Comparison of ENCODE assay signal across 8 mouse cellular contexts in genomic region chr9:108401186-108401960, GRCm38 (mm10). TPM values are rescaled to one million over a fixed set of nuclear protein-coding genes. Genes with fewer than 3 reads are reported as not detected.
DNase-seq lines count a peak whose midpoint lies in the region; ATAC-seq and TF ChIP-seq lines count a peak whose summit lies in the region.

No protein-coding gene starts in this region.

- no peaks in the 10 kb centered on the region for H3K4me1 ChIP-seq in stomach, embryonic 15.5 days

- H3K4me3 ChIP-seq in left cerebral cortex, adult 2 months, result no peak overlapping the region
- no peak overlapping the region for H3K4me3 ChIP-seq in stomach, embryonic 15.5 days (replicated peaks)

- H3K4me2 ChIP-seq in stomach, embryonic 15.5 days, result no peak overlapping the region

- peak; percentile 76 for DNase-seq in kidney, adult 9 months
- DNase-seq in kidney, postnatal 10 days, result no peak
- peak; percentile 67 to 72 for DNase-seq in cerebellum, postnatal 10 days
- peak; percentile 33 for DNase-seq in heart, adult 8-10 months (ENCODE audit: low spot score)
- DNase-seq in left cerebral cortex, adult 2 months (ENCODE audit: extremely low spot score in 1 of 2, low spot score in 2 of 2), result peak; percentile 49 to 55
- no peak for DNase-seq in urinary bladder, postnatal 10 days (ENCODE audit: low spot score)
- no peak for DNase-seq in ovary, adult 18-20 months (ENCODE audit: low spot score)

- H3K9ac ChIP-seq in stomach, embryonic 15.5 days, result no peak overlapping the region

- no peaks in the 10 kb centered on the region for H3K27me3 ChIP-seq in stomach, embryonic 15.5 days (replicated peaks)

- 55% methylated on average over 7 of the region's 7 CpGs for WGBS in stomach, embryonic 15.5 days

- no peak for TF ChIP-seq CTCF in left cerebral cortex, adult 2 months (IDR thresholded peaks at IDR 0.05)

- no peaks in the 10 kb centered on the region for H3K36me3 ChIP-seq in stomach, embryonic 15.5 days

- ATAC-seq in stomach, embryonic 15.5 days (ENCODE audit: insufficient read depth, low FRiP score, low read depth), result no peak

- no peaks in the 10 kb centered on the region for H3K9me3 ChIP-seq in stomach, embryonic 15.5 days

- H3K27ac ChIP-seq in left cerebral cortex, adult 2 months, result peak overlapping the region; percentile 83
- peak overlapping the region; percentile 65; the same call in 1 of the 2 replicates for H3K27ac ChIP-seq in stomach, embryonic 15.5 days

- intact Hi-C loops in left cerebral cortex, adult 2 months (cut with DNase I), result loop anchor here (1.0 to 2.0 kb wide), 2 partner anchors 10 to 51 kb away; no protein-coding TSS in a partner anchor

RNA-seq across cellular contexts. Expression of gene 1700102P08Rik, which starts 8.8 kb away (rescaled TPM):
- 1 to 10 TPM in 2 of 4 experiments, under 1 TPM in 2; 0.73 to 1.5 (median 1.1) TPM for total RNA-seq in heart, adult 8-10 months (2022)
- 1 to 10 TPM; 2.0 to 3.3 TPM for total RNA-seq in left cerebral cortex, adult 2 months (2021)
- 0.54 and 0.82 TPM in 2 replicates for polyA plus RNA-seq in stomach, embryonic 15.5 days (2015; fragmentation: Nextera tagmentation; extraction: Ambion mirVana)

RNA-seq across cellular contexts. Expression of gene Ccdc36, which starts 26.9 kb away (rescaled TPM):
- total RNA-seq in heart, adult 8-10 months (2022), result not detected
- total RNA-seq in left cerebral cortex, adult 2 months (2021), result under 1 TPM; 0.26 to 0.29 TPM
- polyA plus RNA-seq in stomach, embryonic 15.5 days (2015; fragmentation: Nextera tagmentation; extraction: Ambion mirVana), result 1.4 and 1.6 TPM in 2 replicates

RNA-seq across cellular contexts. Expression of gene BC048562, which starts 34.9 kb away (rescaled TPM):
- total RNA-seq in heart, adult 8-10 months (2022), result not detected
- not detected for total RNA-seq in left cerebral cortex, adult 2 months (2021)
- polyA plus RNA-seq in stomach, embryonic 15.5 days (2015; fragmentation: Nextera tagmentation; extraction: Ambion mirVana), result not detected in 2 replicates

RNA-seq across cellular contexts. Expression of gene Usp4, which starts 53.7 kb away (rescaled TPM):
- 10 to 100 TPM; 77.0 to 83.3 (median 79.8) TPM for total RNA-seq in heart, adult 8-10 months (2022)
- total RNA-seq in left cerebral cortex, adult 2 months (2021), result 100 to 1,000 TPM; 122 to 124 TPM
- 85.6 and 92.2 TPM in 2 replicates for polyA plus RNA-seq in stomach, embryonic 15.5 days (2015; fragmentation: Nextera tagmentation; extraction: Ambion mirVana)

RNA-seq across cellular contexts. Expression of gene Ccdc71, which starts 59.0 kb away (rescaled TPM):
- 10 to 100 TPM; 21.3 to 28.3 (median 26.7) TPM for total RNA-seq in heart, adult 8-10 months (2022)
- total RNA-seq in left cerebral cortex, adult 2 months (2021), result 10 to 100 TPM; 31.3 to 44.6 TPM
- 47.7 and 52.5 TPM in 2 replicates for polyA plus RNA-seq in stomach, embryonic 15.5 days (2015; fragmentation: Nextera tagmentation; extraction: Ambion mirVana)

Comparison
In these comparisons a context has a peak if more than half of its experiments do, and no peak if none do; other contexts are left out.
1. DNase-seq: peak in kidney, adult 9 months (single experiment), cerebellum, postnatal 10 days (2 of 2), heart, adult 8-10 months (single experiment) and left cerebral cortex, adult 2 months (2 of 2); none in kidney, postnatal 10 days (single experiment), urinary bladder, postnatal 10 days (single experiment) and ovary, adult 18-20 months (single experiment).